Mouse (Mus musculus) testis, adult 2 months (tissue): ENCODE measurements around the gene Dmrta2. TPM values are rescaled to one million over a fixed set of nuclear protein-coding genes. Genes with fewer than 3 reads are reported as not detected.

Source experiments
- H3K27ac ChIP-seq: fragments of 200-500 bp; 2 replicates; pipeline ENCODE4 v1.5.1; 2012; ENCODE audit warnings: low read depth, low read length; ENCODE audit not compliant: control insufficient read depth, insufficient read depth
- H3K27me3 ChIP-seq: fragments of 200-500 bp; 2 replicates; pipeline ENCODE4 v1.6.1; 2012; ENCODE audit warnings: mild to moderate bottlenecking, low read length, moderate library complexity; ENCODE audit not compliant: control insufficient read depth, insufficient read depth
- H3K36me3 ChIP-seq: fragments of 200-500 bp; 2 replicates; pipeline ENCODE4 v1.6.1; 2012; ENCODE audit warnings: mild to moderate bottlenecking, low read length; ENCODE audit not compliant: control insufficient read depth, insufficient read depth
- H3K4me1 ChIP-seq: fragments of 200-500 bp; 2 replicates; pipeline ENCODE4 v1.6.1; 2012; ENCODE audit warnings: low read length; ENCODE audit not compliant: control insufficient read depth, insufficient read depth
- H3K4me3 ChIP-seq: fragments of 200-500 bp; 2 replicates; pipeline ENCODE4 v1.5.1; 2012; ENCODE audit warnings: low read depth, mild to moderate bottlenecking, low read length, moderate library complexity, mixed read lengths; ENCODE audit not compliant: control insufficient read depth
- CTCF ChIP-seq: fragments of 200-500 bp; IDR thresholded peaks from 2 replicates; pipeline ENCODE4 v1.5.1; 2012; ENCODE audit warnings: low read depth, mild to moderate bottlenecking, inconsistent platforms, low read length, moderate library complexity; ENCODE audit not compliant: control insufficient read depth, insufficient read depth, insufficient replicate concordance
- POLR2A ChIP-seq: fragments of 200-500 bp; IDR thresholded peaks from 2 replicates; pipeline ENCODE4 v1.6.1; 2012; ENCODE audit warnings: low read depth, mild to moderate bottlenecking, inconsistent platforms, low read length, moderate library complexity; ENCODE audit not compliant: control insufficient read depth
- polyA plus RNA-seq: library from polyadenylated mRNA; depleted of rRNA; stranded (reverse); fragments of >200 nt; gene quantifications from 2 replicates; pipeline ENCODE4 v1.2.3, GENCODE M21; 2012

Dmrta2 gene
- polyA plus RNA-seq, 1 experiment = 3.8 TPM

DNA sequence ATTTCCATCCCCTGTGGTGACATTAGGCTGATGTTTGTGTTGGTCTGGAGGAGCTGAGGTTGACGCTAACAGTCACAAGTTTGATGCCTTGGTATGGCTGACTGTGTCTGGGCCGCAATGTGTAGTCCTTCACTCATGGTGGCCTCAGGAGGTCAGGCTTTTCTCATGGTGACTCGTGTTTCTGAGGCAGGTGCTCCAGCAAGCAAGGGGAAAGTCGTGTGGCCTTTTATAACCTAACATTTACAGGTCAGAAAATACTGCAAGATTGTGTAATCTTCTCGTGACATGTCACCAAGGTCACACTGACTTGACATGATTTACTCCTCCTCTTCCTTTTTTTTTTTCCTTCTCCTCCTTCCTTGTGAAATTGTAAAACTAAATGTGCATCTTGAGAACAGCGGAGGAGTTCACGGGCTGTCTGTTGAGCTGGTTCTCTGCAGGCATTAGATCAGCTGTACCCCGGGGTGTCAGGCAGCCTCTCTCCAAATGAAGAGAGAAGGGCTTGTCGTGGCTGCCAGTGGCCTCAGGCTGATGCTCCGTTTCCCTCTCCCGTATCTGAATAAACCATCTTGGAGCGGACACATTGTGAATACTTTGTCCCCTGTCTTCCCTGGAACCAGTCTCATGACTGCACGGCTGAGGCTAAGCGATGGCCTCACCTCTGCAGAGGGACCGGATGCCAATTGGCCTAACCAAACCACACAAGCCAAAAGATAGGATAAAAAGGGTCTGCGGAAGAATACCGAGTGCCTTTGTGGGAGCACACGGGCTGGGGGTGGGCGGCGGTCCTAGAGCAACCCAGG, 9.9 kb downstream of the Dmrta2 start:
- no peak overlapping the region for H3K27ac ChIP-seq
- peaks cover 8% of the 10 kb centered on the region for H3K27me3 ChIP-seq
- H3K4me1 ChIP-seq = peaks cover 16% of the 10 kb centered on the region
- H3K36me3 ChIP-seq = no peaks in the 10 kb centered on the region
- no peak overlapping the region for H3K4me3 ChIP-seq
- TF ChIP-seq POLR2A (no peak), CTCF (no peak)

DNA sequence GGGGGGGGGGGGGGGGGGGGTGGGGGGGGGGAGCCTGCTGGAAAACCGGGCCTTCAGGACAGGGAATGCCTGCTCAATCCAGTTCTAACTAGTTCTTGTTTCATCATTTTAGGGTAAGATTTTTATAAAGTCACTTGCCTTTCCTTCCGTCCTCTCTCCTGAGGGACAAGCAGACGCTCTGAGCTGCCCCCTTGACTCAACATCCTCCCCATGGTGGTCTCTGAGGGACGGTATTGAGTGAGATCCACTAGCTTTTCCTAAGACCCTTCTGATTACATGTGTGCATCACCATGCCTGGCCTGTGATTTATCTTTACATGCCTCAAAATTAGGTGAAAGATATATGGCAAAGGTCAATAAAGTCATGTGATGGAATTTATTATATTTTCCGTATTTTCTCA, 10.6 kb downstream of the Dmrta2 start:
- TF ChIP-seq CTCF (no peak), POLR2A (no peak)
- H3K27ac ChIP-seq = no peak overlapping the region

DNA sequence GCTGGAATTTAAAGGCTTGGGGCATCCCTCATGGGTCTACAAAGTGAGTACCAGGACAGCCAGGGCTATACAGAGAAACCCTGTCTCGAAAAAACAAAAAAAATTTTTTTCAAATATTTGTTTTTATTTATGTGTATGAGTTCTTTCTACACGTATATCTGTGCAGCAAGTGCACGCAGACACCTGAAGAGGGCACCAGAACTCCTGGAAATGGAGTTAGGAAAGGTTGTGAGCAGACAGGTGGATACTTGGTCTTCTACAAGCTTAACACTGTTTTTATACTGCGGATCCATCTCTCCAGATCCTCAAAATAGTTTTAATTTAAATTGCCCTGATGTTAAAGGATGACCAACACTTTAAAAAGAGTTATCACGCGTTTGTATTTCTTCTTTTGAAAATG, 11.4 kb downstream of the Dmrta2 start:
- Histone ChIP-seq H3K36me3 (no peaks in the 10 kb centered on the region), H3K4me1 (peaks cover 7% of the 10 kb centered on the region), H3K4me3 (no peak overlapping the region), H3K27me3 (peaks cover 3% of the 10 kb centered on the region), H3K27ac (no peak overlapping the region)
- TF ChIP-seq POLR2A (no peak), CTCF (no peak)

More for the DNA sequence above, 10.6 kb downstream of the Dmrta2 start:
- Histone ChIP-seq H3K27me3 (peaks cover 7% of the 10 kb centered on the region), H3K36me3 (no peaks in the 10 kb centered on the region), H3K4me1 (peaks cover 14% of the 10 kb centered on the region), H3K4me3 (no peak overlapping the region)

- no peak overlapping the region for H3K27ac ChIP-seq
- no peak overlapping the region for H3K4me3 ChIP-seq
- TF ChIP-seq CTCF (no peak), POLR2A (no peak)
- no peaks in the 10 kb centered on the region for H3K27me3 ChIP-seq
- H3K36me3 ChIP-seq = no peaks in the 10 kb centered on the region
- H3K4me1 ChIP-seq = no peaks in the 10 kb centered on the region
These were observed 28.2 kb downstream of the Dmrta2 start for GRCm38 (mm10) chr4:110006044-110006443.

DNA sequence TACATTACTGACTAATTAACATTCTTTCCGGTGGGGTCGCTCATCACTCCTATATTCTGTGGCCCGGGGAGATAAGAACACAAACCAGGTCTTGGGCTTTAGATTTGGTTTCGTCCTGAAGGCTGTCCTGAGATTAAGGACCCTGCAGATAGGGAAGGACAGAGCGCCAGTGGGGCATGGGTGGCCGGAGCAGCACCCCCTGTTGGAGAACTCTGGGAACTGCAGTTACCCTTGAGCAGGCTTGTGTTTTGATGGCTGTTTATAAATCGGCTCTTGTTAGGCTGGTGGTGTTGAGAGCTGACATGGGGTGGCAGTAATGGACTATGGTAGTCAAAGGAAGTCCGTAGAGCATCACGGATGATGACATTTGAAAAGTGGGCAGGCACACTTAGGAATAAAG, 41.3 kb downstream of the Dmrta2 start:
- Histone ChIP-seq H3K4me1 (peaks cover 21% of the 10 kb centered on the region), H3K27me3 (no peaks in the 10 kb centered on the region), H3K27ac (no peak overlapping the region), H3K36me3 (no peaks in the 10 kb centered on the region), H3K4me3 (no peak overlapping the region)
- TF ChIP-seq POLR2A = no peak
- TF ChIP-seq CTCF = peak; percentile 88

DNA sequence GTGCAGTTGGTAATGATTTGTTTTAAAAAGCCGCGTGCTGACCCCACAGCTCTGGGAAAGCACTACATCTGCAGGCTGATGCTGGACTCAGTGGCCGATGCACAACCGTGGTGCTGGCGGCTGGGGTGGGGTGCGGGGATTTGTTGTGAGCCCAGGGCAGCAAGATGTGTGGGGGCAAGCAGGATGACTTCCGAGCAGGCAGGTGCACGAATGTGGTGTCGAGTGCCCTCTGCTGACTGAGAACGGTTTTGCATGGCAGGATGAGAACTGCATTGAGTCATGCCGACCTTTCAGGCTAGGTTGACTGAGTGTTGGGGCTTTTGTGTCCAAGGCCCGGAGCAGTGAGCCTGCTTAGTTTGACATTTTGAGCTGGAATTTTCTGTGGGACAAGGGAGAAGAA, 42.4 kb downstream of the Dmrta2 start:
- H3K4me3 ChIP-seq = no peak overlapping the region
- H3K27ac ChIP-seq = no peak overlapping the region
- H3K4me1 ChIP-seq = peaks cover 21% of the 10 kb centered on the region
- H3K27me3 ChIP-seq = no peaks in the 10 kb centered on the region
- H3K36me3 ChIP-seq = no peaks in the 10 kb centered on the region
- TF ChIP-seq CTCF (peak; percentile 92; the same call in 1 of the 2 replicates), POLR2A (no peak)

GRCm38 (mm10) chr4:110021956-110022625, 44.2 kb downstream of the Dmrta2 start:
- Histone ChIP-seq H3K4me3 (peak overlapping the region; percentile 32), H3K36me3 (no peaks in the 10 kb centered on the region), H3K27ac (no peak overlapping the region), H3K4me1 (peaks cover 21% of the 10 kb centered on the region), H3K27me3 (no peaks in the 10 kb centered on the region)
- TF ChIP-seq POLR2A (no peak), CTCF (peak; percentile 90; the same call in 1 of the 2 replicates)
